Mouse (Mus musculus) lung, postnatal 0 days (tissue): ENCODE measurements around the gene B3galt1. TPM values are rescaled to one million over a fixed set of nuclear protein-coding genes. Genes with fewer than 3 reads are reported as not detected.

Source experiments
- ATAC-seq: fragments of 200-750 bp; cut with Nextera tagmentation; 2 replicates; pipeline ENCODE4 v1.8.0; 2017; ENCODE audit warnings: moderate library complexity
- DNase-seq: peaks from one replicate; pipeline ENCODE4 v3.0.0-alpha.2; 2016; ENCODE audit warnings: low spot score
- H3K27ac ChIP-seq: fragments of 300-500 bp; sonication (generic); 2 replicates; pipeline ENCODE4 v1.5.1; 2014; ENCODE audit warnings: antibody characterized with exemption, mild to moderate bottlenecking, low read length, mixed read lengths
- H3K27me3 ChIP-seq: fragments of 300-500 bp; sonication (generic); replicated peaks from 2 replicates; pipeline ENCODE4 v1.6.1; 2014; ENCODE audit warnings: low read length, mixed read lengths; ENCODE audit not compliant: insufficient read depth
- H3K36me3 ChIP-seq: fragments of 300-500 bp; sonication (generic); 2 replicates; pipeline ENCODE4 v1.6.1; 2014; ENCODE audit warnings: low read length, mixed read lengths; ENCODE audit not compliant: insufficient read depth
- H3K4me1 ChIP-seq: fragments of 300-500 bp; sonication (generic); 2 replicates; pipeline ENCODE4 v1.6.1; 2014; ENCODE audit warnings: antibody characterized with exemption, low read depth, low read length, mixed read lengths; ENCODE audit not compliant: insufficient read depth
- H3K4me2 ChIP-seq: fragments of 300-500 bp; sonication (generic); replicated peaks from 2 replicates; pipeline ENCODE4 v1.6.1; 2014; ENCODE audit warnings: low read depth, mild to moderate bottlenecking, low read length, moderate library complexity, mixed read lengths
- H3K4me3 ChIP-seq: fragments of 300-500 bp; sonication (generic); 2 replicates; pipeline ENCODE4 v1.5.1; 2014; ENCODE audit warnings: low read depth, low read length
- H3K9ac ChIP-seq: fragments of 300-500 bp; sonication (generic); replicated peaks from 2 replicates; pipeline ENCODE4 v1.6.1; 2014; ENCODE audit warnings: low read depth, mild to moderate bottlenecking
- H3K9me3 ChIP-seq: fragments of 300-500 bp; sonication (generic); 2 replicates; pipeline ENCODE4 v1.6.1; 2016; ENCODE audit warnings: low read length, mixed read lengths
- CTCF ChIP-seq: IDR thresholded peaks from 2 replicates; pipeline ENCODE4 v1.5.1; 2016; ENCODE audit warnings: antibody characterized with exemption, mild to moderate bottlenecking
- EP300 ChIP-seq: IDR thresholded peaks from 2 replicates; pipeline ENCODE4 v1.6.1; 2016; ENCODE audit warnings: antibody characterized with exemption, mild to moderate bottlenecking, control low read depth
- WGBS: fragments of 180-500 bp; shearing (Covaris S2); extraction: QIAGEN DNeasy Blood & Tissue Kit; methylation state at CpG from one replicate; pipeline ENCODE4 v1.1.7; 2014; 5-methylcytosine and 5-hydroxymethylcytosine counted together
- polyA plus RNA-seq: library from polyadenylated mRNA; unstranded; fragments of >200 nt; fragmentation: Nextera tagmentation; extraction: Ambion mirVana; gene quantifications from 2 replicates; pipeline ENCODE4 v1.2.1, GENCODE M21; 2015

Gene B3galt1
- polyA plus RNA-seq, 1 experiment from 2014 or later = 0.30 TPM

GRCm38 (mm10) chr2:67879836-67880235, 314.2 kb downstream of the B3galt1 start:
- 72% methylated on average over 3 of the region's 3 CpGs for WGBS
- TF ChIP-seq CTCF (no peak), EP300 (no peak)
- no peak for DNase-seq
- Histone ChIP-seq H3K9me3 (no peaks in the 10 kb centered on the region), H3K4me1 (no peaks in the 10 kb centered on the region), H3K27ac (no peak overlapping the region), H3K9ac (no peak overlapping the region), H3K4me3 (no peak overlapping the region), H3K27me3 (no peaks in the 10 kb centered on the region), H3K4me2 (no peak overlapping the region), H3K36me3 (no peaks in the 10 kb centered on the region)
- no peak for ATAC-seq

GRCm38 (mm10) chr2:67881713-67882281, 316.1 kb downstream of the B3galt1 start:
- no peak overlapping the region for H3K27ac ChIP-seq
- 70% methylated on average over 1 of the region's 1 CpGs for WGBS
- no peak overlapping the region for H3K4me2 ChIP-seq
- DNase-seq (no peak), ATAC-seq (no peak)
- no peaks in the 10 kb centered on the region for H3K36me3 ChIP-seq
- no peaks in the 10 kb centered on the region for H3K4me1 ChIP-seq
- no peak overlapping the region for H3K9ac ChIP-seq
- no peak overlapping the region for H3K4me3 ChIP-seq
- no peaks in the 10 kb centered on the region for H3K9me3 ChIP-seq
- no peaks in the 10 kb centered on the region for H3K27me3 ChIP-seq
- TF ChIP-seq CTCF (no peak), EP300 (no peak)

GRCm38 (mm10) chr2:67897956-67898689, 332.5 kb downstream of the B3galt1 start:
- Histone ChIP-seq H3K9me3 (no peaks in the 10 kb centered on the region), H3K27ac (no peak overlapping the region), H3K36me3 (no peaks in the 10 kb centered on the region), H3K27me3 (no peaks in the 10 kb centered on the region), H3K4me2 (no peak overlapping the region), H3K4me1 (no peaks in the 10 kb centered on the region), H3K4me3 (no peak overlapping the region), H3K9ac (no peak overlapping the region)
- TF ChIP-seq CTCF = no peak
- TF ChIP-seq EP300 = no peak
- 59% methylated on average over 2 of the region's 2 CpGs for WGBS
- DNase-seq (no peak), ATAC-seq (no peak)

GRCm38 (mm10) chr2:67901574-67901973, 335.9 kb downstream of the B3galt1 start:
- no peak for ATAC-seq
- no peaks in the 10 kb centered on the region for H3K27me3 ChIP-seq
- no peak overlapping the region for H3K4me2 ChIP-seq
- no peak overlapping the region for H3K27ac ChIP-seq
- no peaks in the 10 kb centered on the region for H3K9me3 ChIP-seq
- no peak for DNase-seq
- H3K36me3 ChIP-seq = no peaks in the 10 kb centered on the region
- no peaks in the 10 kb centered on the region for H3K4me1 ChIP-seq
- H3K9ac ChIP-seq = no peak overlapping the region
- no peak overlapping the region for H3K4me3 ChIP-seq
- TF ChIP-seq CTCF (no peak), EP300 (no peak)
- 81% methylated on average over 6 of the region's 6 CpGs for WGBS

GRCm38 (mm10) chr2:67902651-67903292, 337.1 kb downstream of the B3galt1 start:
- ATAC-seq = no peak
- 78% methylated on average over 8 of the region's 8 CpGs for WGBS

GRCm38 (mm10) chr2:67903769-67904168, 338.1 kb downstream of the B3galt1 start:
- no peaks in the 10 kb centered on the region for H3K27me3 ChIP-seq
- no peak overlapping the region for H3K4me3 ChIP-seq
- TF ChIP-seq EP300 (no peak), CTCF (no peak)
- DNase-seq = no peak
- no peak overlapping the region for H3K27ac ChIP-seq
- H3K4me1 ChIP-seq = no peaks in the 10 kb centered on the region
- no peak overlapping the region for H3K9ac ChIP-seq
- ATAC-seq = no peak
- no peak overlapping the region for H3K4me2 ChIP-seq
- H3K36me3 ChIP-seq = no peaks in the 10 kb centered on the region
- WGBS = 77% methylated on average over 1 of the region's 1 CpGs
- H3K9me3 ChIP-seq = no peaks in the 10 kb centered on the region

More at GRCm38 (mm10) chr2:67902651-67903292, 337.1 kb downstream of the B3galt1 start:
- no peak for DNase-seq
- H3K36me3 ChIP-seq = no peaks in the 10 kb centered on the region
- no peak overlapping the region for H3K4me3 ChIP-seq
- no peaks in the 10 kb centered on the region for H3K9me3 ChIP-seq
- H3K27ac ChIP-seq = no peak overlapping the region
- H3K4me1 ChIP-seq = no peaks in the 10 kb centered on the region
- H3K4me2 ChIP-seq = no peak overlapping the region
- H3K27me3 ChIP-seq = no peaks in the 10 kb centered on the region
- TF ChIP-seq EP300 (no peak), CTCF (no peak)
- H3K9ac ChIP-seq = no peak overlapping the region
